In genomic region chr2:153650014-153650687, GRCm38 (mm10) we compare ENCODE assay signal across 8 mouse cellular contexts. TPM values are rescaled to one million over a fixed set of nuclear protein-coding genes. Genes with fewer than 3 reads are reported as not detected.
A peak's percentile ranks its signal among the peaks of the same experiment; 100 is the strongest.
DNase-seq lines count a peak whose midpoint lies in the region; ATAC-seq and TF ChIP-seq lines count a peak whose summit lies in the region.

No protein-coding gene starts in this region.

- peak overlapping the region; percentile 60 for H3K4me3 ChIP-seq in forebrain, embryonic 16.5 days (replicated peaks; ENCODE audit: low read length)
- peak overlapping the region; percentile 81 for H3K4me3 ChIP-seq in kidney, postnatal 0 days (replicated peaks; ENCODE audit: low read depth, low read length)
- peak overlapping the region; percentile 58 for H3K4me3 ChIP-seq in macrophage (ENCODE audit: inconsistent target)

- TF ChIP-seq CTCF in kidney, postnatal 0 days (IDR thresholded peaks at IDR 0.05; ENCODE audit: low read depth) = no peak

- no peaks in the 10 kb centered on the region for H3K9me3 ChIP-seq in forebrain, embryonic 16.5 days (ENCODE audit: control insufficient read depth, low read length)
- no peaks in the 10 kb centered on the region for H3K9me3 ChIP-seq in kidney, postnatal 0 days (replicated peaks; ENCODE audit: low read length)

- H3K27me3 ChIP-seq in forebrain, embryonic 16.5 days (replicated peaks; ENCODE audit: control insufficient read depth, insufficient read depth, low read length) = no peaks in the 10 kb centered on the region
- H3K27me3 ChIP-seq in kidney, postnatal 0 days (ENCODE audit: insufficient read depth, low read length) = no peaks in the 10 kb centered on the region

- no peaks in the 10 kb centered on the region for H3K36me3 ChIP-seq in forebrain, embryonic 16.5 days (ENCODE audit: control insufficient read depth, insufficient read depth)
- no peaks in the 10 kb centered on the region for H3K36me3 ChIP-seq in kidney, postnatal 0 days (ENCODE audit: insufficient read depth, low read length)
- H3K36me3 ChIP-seq in macrophage (ENCODE audit: inconsistent target) = no peaks in the 10 kb centered on the region

- peak overlapping the region; percentile 73 for H3K4me2 ChIP-seq in forebrain, embryonic 16.5 days (ENCODE audit: low read length)
- H3K4me2 ChIP-seq in kidney, postnatal 0 days (ENCODE audit: low read length) = peak overlapping the region; percentile 96

- WGBS in forebrain, embryonic 16.5 days = 2% methylated on average over 28 of the region's 28 CpGs
- 3% methylated on average over 27 of the region's 28 CpGs for WGBS in kidney, postnatal 0 days
- WGBS in macrophage (ENCODE audit: missing documents) = 7% methylated on average over 28 of the region's 28 CpGs

- no peak for DNase-seq in cerebellum, postnatal 4 days (ENCODE audit: low spot score in 2 of 2)
- peak; percentile 49 for DNase-seq in ZHBTc4 (ENCODE audit: low read depth, low spot score)
- peak; percentile 25 for DNase-seq in kidney, postnatal 0 days (ENCODE audit: low spot score)
- DNase-seq in testis, postnatal 10 days (ENCODE audit: low spot score) = peak; percentile 49
- DNase-seq in gastrocnemius, adult 8-10 months (ENCODE audit: low spot score in 2 of 2) = no peak

- peaks cover 12% of the 10 kb centered on the region for H3K4me1 ChIP-seq in forebrain, embryonic 16.5 days (replicated peaks; ENCODE audit: control insufficient read depth, insufficient read depth, low read length)
- H3K4me1 ChIP-seq in kidney, postnatal 0 days (replicated peaks; ENCODE audit: insufficient read depth, low read length) = peaks cover 3% of the 10 kb centered on the region; the same call in 1 of the 2 replicates

- ATAC-seq in cerebellum, adult (ENCODE audit: insufficient number of reproducible peaks, low FRiP score, low TSS enrichment) = peak; percentile 26; the same call in 1 of the 2 replicates
- ATAC-seq in forebrain, embryonic 16.5 days = 0 out of 2 replicates have a peak, but pooled peaks have one; percentile 9
- peak; percentile 31 for ATAC-seq in kidney, postnatal 0 days (replicated peaks; ENCODE audit: low FRiP score, low read depth)

- peak overlapping the region; percentile 72 for H3K9ac ChIP-seq in forebrain, embryonic 16.5 days (replicated peaks; ENCODE audit: low read depth, low read length)
- H3K9ac ChIP-seq in kidney, postnatal 0 days (ENCODE audit: low read depth, low read length) = peak overlapping the region; percentile 87

- H3K27ac ChIP-seq in forebrain, embryonic 16.5 days (ENCODE audit: low read length) = no peak overlapping the region
- H3K27ac ChIP-seq in kidney, postnatal 0 days = peak overlapping the region; percentile 42; the same call in 1 of the 2 replicates
- H3K27ac ChIP-seq in macrophage = no peak overlapping the region

- H3K79me2 ChIP-seq in macrophage (ENCODE audit: inconsistent target) = no peaks in the 10 kb centered on the region

RNA-seq across cellular contexts. Expression of gene Dnmt3b, which starts 0.9 kb away (rescaled TPM):
- 3.1 and 3.4 TPM in 2 replicates for polyA plus RNA-seq in forebrain, embryonic 16.5 days (2015; fragmentation: Nextera tagmentation; extraction: Ambion mirVana)
- polyA plus RNA-seq in kidney, postnatal 0 days (2015; fragmentation: Nextera tagmentation; extraction: Ambion mirVana) = 9.4 and 10.5 TPM in 2 replicates
- 10 to 100 TPM in 6 of 26 experiments, 1 to 10 TPM in 17, under 1 TPM in 3; 0.41 to 18.8 (median 4.3) TPM for total RNA-seq in macrophage (2018; cell fraction: chromatin; rRNA removed)
- total RNA-seq in macrophage (2018; cell fraction: cytosol; rRNA removed) = 1 to 10 TPM in 4 of 26 experiments, under 1 TPM in 22; 0.11 to 1.6 (median 0.54) TPM
- 1 to 10 TPM in 18 of 26 experiments, under 1 TPM in 8; 0.19 to 8.5 (median 1.5) TPM for total RNA-seq in macrophage (2018; cell fraction: nucleus; rRNA removed)
- 0.36 to 0.75 TPM (median 0.59 TPM) in 3 replicates for polyA plus RNA-seq in macrophage (2018)
- total RNA-seq in gastrocnemius, adult 8-10 months (2022) = under 1 TPM; 0.29 to 0.90 (median 0.49) TPM

RNA-seq across cellular contexts. Expression of gene Commd7, which starts 17.6 kb away (rescaled TPM):
- 99.8 and 108 TPM in 2 replicates for polyA plus RNA-seq in forebrain, embryonic 16.5 days (2015; fragmentation: Nextera tagmentation; extraction: Ambion mirVana)
- polyA plus RNA-seq in kidney, postnatal 0 days (2015; fragmentation: Nextera tagmentation; extraction: Ambion mirVana) = 78.7 and 78.8 TPM in 2 replicates
- 10 to 100 TPM in 24 of 26 experiments, 1 to 10 TPM in 2; 6.3 to 69.6 (median 31.5) TPM for total RNA-seq in macrophage (2018; cell fraction: chromatin; rRNA removed)
- total RNA-seq in macrophage (2018; cell fraction: cytosol; rRNA removed) = 10 to 100 TPM; 29.5 to 49.8 (median 44.7) TPM
- total RNA-seq in macrophage (2018; cell fraction: nucleus; rRNA removed) = 10 to 100 TPM in 25 of 26 experiments, 1 to 10 TPM in 1; 9.1 to 46.5 (median 21.6) TPM
- polyA plus RNA-seq in macrophage (2018) = 43.4 to 46.2 TPM (median 43.5 TPM) in 3 replicates
- 10 to 100 TPM; 10.1 to 11.2 (median 10.2) TPM for total RNA-seq in gastrocnemius, adult 8-10 months (2022)

RNA-seq across cellular contexts. Expression of gene Dnmt3c, which starts 46.3 kb away (rescaled TPM):
- polyA plus RNA-seq in forebrain, embryonic 16.5 days (2015; fragmentation: Nextera tagmentation; extraction: Ambion mirVana) = not detected in 2 replicates
- polyA plus RNA-seq in kidney, postnatal 0 days (2015; fragmentation: Nextera tagmentation; extraction: Ambion mirVana) = 0.06 TPM in 1 of 2 replicates, not detected in the other
- total RNA-seq in macrophage (2018; cell fraction: chromatin; rRNA removed) = 1 to 10 TPM in 1 of 26 experiments, under 1 TPM in 3, not detected in 22; 0.25 to 1.1 (median 0.38) TPM
- under 1 TPM in 11 of 26 experiments, not detected in 15; 0.10 to 0.28 (median 0.14) TPM for total RNA-seq in macrophage (2018; cell fraction: cytosol; rRNA removed)
- total RNA-seq in macrophage (2018; cell fraction: nucleus; rRNA removed) = under 1 TPM in 8 of 26 experiments, not detected in 18; 0.17 to 0.48 (median 0.39) TPM
- 0.06 to 0.09 TPM in 2 of 3 replicates, not detected in the other for polyA plus RNA-seq in macrophage (2018)
- total RNA-seq in gastrocnemius, adult 8-10 months (2022) = not detected

Comparison
In these comparisons a context has a peak if more than half of its experiments do, and no peak if none do; other contexts are left out.
1. DNase-seq: peak in ZHBTc4 (single experiment), kidney, postnatal 0 days (single experiment) and testis, postnatal 10 days (single experiment); none in cerebellum, postnatal 4 days (0 of 2) and gastrocnemius, adult 8-10 months (0 of 2).
2. Peak in every context shown above with its lines, with median percentiles within 50 percentile points of each other: ATAC-seq and H3K4me3 ChIP-seq.